Mouse (Mus musculus): ENCODE measurements around the gene Foxm1. TPM values are rescaled to one million over a fixed set of nuclear protein-coding genes. Genes with fewer than 3 reads are reported as not detected.

The Foxm1 gene
- total RNA-seq, 2 experiments from 2014 or later, result 4.5 to 4.8 TPM

GRCm38 (mm10) chr6:128418076-128418475 is 55.3 kb downstream of the Foxm1 start:
- intact Hi-C loops (cut with DNase I), result loop anchor here (10.0 kb wide), 1 partner anchor 183 kb away; no protein-coding TSS in a partner anchor
- DNase-seq (ENCODE audit: extremely low spot score in 1 of 2, low spot score in 2 of 2), result no peak

- no peak for DNase-seq (ENCODE audit: extremely low spot score in 1 of 2, low spot score in 2 of 2)
- intact Hi-C loops (cut with DNase I), result no loop called here
Measured at GRCm38 (mm10) chr6:128421036-128421435, 58.3 kb downstream of the Foxm1 start.

- no peak for DNase-seq (ENCODE audit: extremely low spot score in 1 of 2, low spot score in 2 of 2)
- intact Hi-C loops (cut with DNase I), result no loop called here
Measured at GRCm38 (mm10) chr6:128421480-128421879, 58.7 kb downstream of the Foxm1 start.

GRCm38 (mm10) chr6:128423496-128424268 is 60.9 kb downstream of the Foxm1 start:
- no peak for DNase-seq (ENCODE audit: extremely low spot score in 1 of 2, low spot score in 2 of 2)
- intact Hi-C loops (cut with DNase I), result no loop called here

- intact Hi-C loops (cut with DNase I), result no loop called here
- peak; percentile 95 to 97 for DNase-seq (ENCODE audit: extremely low spot score in 1 of 2, low spot score in 2 of 2)
Measured at GRCm38 (mm10) chr6:128424269-128425019, 61.7 kb downstream of the Foxm1 start, which contains the start of gene Itfg2. Gene Itfg2, minus strand, starts transcription at chr6:128424931.

GRCm38 (mm10) chr6:128425046-128425445 is 62.3 kb downstream of the Foxm1 start:
- DNase-seq (ENCODE audit: extremely low spot score in 1 of 2, low spot score in 2 of 2), result no peak
- intact Hi-C loops (cut with DNase I), result no loop called here

Other genes with a start within 250 kb of the Foxm1 start
- 10 to 100 TPM; 84.7 to 89.1 TPM for gene Tspan9, start 219.4 kb upstream of the Foxm1 start, total RNA-seq (2021)
- gene Tead4, start 62.1 kb upstream of the Foxm1 start, total RNA-seq (2021), result 1 to 10 TPM in 1 of 2 experiments, under 1 TPM in 1; 0.85 to 1.1 TPM
- 10 to 100 TPM; 16.9 to 17.6 TPM for gene Tulp3, start 7.1 kb upstream of the Foxm1 start, total RNA-seq (2021)
- 10 to 100 TPM; 19.8 to 21.5 TPM for gene Rhno1, start 56 bp upstream of the Foxm1 start, total RNA-seq (2021)
- gene Tex52, start 12.5 kb downstream of the Foxm1 start, total RNA-seq (2021), result not detected
- not detected for gene Gm44596, start 12.5 kb downstream of the Foxm1 start, total RNA-seq (2021)
- 1 to 10 TPM; 5.3 to 5.8 TPM for gene Nrip2, start 36.3 kb downstream of the Foxm1 start, total RNA-seq (2021)
- 10 to 100 TPM; 21.6 to 30.8 TPM for gene Itfg2, start 62.0 kb downstream of the Foxm1 start, total RNA-seq (2021)
- 100 to 1,000 TPM; 130 to 131 TPM for gene Fkbp4, start 75.7 kb downstream of the Foxm1 start, total RNA-seq (2021)
- gene Pzp, start 163.8 kb downstream of the Foxm1 start, total RNA-seq (2021), result under 1 TPM; 0.15 to 0.73 TPM
- 10 to 100 TPM; 16.1 to 17.9 TPM for gene A2ml1, start 218.6 kb downstream of the Foxm1 start, total RNA-seq (2021)

Measured in left cerebral cortex, postnatal 10 days (tissue).